Mouse (Mus musculus) forebrain, embryonic 10.5 days (tissue): ENCODE measurements around the gene Fancc. TPM values are rescaled to one million over a fixed set of nuclear protein-coding genes. Genes with fewer than 3 reads are reported as not detected.

Experiments used
- DNase-seq: peaks from one replicate; pipeline ENCODE4 v3.0.0-alpha.2; 2017; ENCODE audit warnings: low spot score; ENCODE audit errors: extremely low spot score
- H3K27ac ChIP-seq: fragments of 300-500 bp; sonication (generic); 2 replicates; pipeline ENCODE4 v1.5.1; 2016; ENCODE audit warnings: mild to moderate bottlenecking
- H3K27me3 ChIP-seq: fragments of 300-500 bp; sonication (generic); 2 replicates; pipeline ENCODE4 v1.6.1; 2016; ENCODE audit warnings: mild to moderate bottlenecking; ENCODE audit not compliant: poor library complexity, severe bottlenecking
- H3K36me3 ChIP-seq: fragments of 300-500 bp; sonication (generic); replicated peaks from 2 replicates; pipeline ENCODE4 v1.6.1; 2016; ENCODE audit warnings: mild to moderate bottlenecking, moderate library complexity
- H3K4me1 ChIP-seq: fragments of 300-500 bp; sonication (generic); 2 replicates; pipeline ENCODE4 v1.6.1; 2016
- H3K4me3 ChIP-seq: fragments of 300-500 bp; sonication (generic); 2 replicates; pipeline ENCODE4 v1.5.1; 2016; ENCODE audit warnings: mild to moderate bottlenecking, moderate library complexity
- H3K9me3 ChIP-seq: fragments of 300-500 bp; sonication (generic); 2 replicates; pipeline ENCODE4 v1.6.1; 2016; ENCODE audit warnings: mild to moderate bottlenecking, moderate library complexity
- WGBS: fragments of 180-500 bp; shearing (Covaris S2); methylation state at CpG from one replicate; pipeline ENCODE4 v1.1.7; 2016; 5-methylcytosine and 5-hydroxymethylcytosine counted together
- polyA plus RNA-seq: library from polyadenylated mRNA; unstranded; fragments of >200 nt; fragmentation: Nextera tagmentation; extraction: Ambion mirVana; gene quantifications from 2 replicates; pipeline ENCODE4 v1.2.1, GENCODE M21; 2016

Fancc gene
- polyA plus RNA-seq, 1 experiment from 2014 or later, result 22.4 TPM

DNA sequence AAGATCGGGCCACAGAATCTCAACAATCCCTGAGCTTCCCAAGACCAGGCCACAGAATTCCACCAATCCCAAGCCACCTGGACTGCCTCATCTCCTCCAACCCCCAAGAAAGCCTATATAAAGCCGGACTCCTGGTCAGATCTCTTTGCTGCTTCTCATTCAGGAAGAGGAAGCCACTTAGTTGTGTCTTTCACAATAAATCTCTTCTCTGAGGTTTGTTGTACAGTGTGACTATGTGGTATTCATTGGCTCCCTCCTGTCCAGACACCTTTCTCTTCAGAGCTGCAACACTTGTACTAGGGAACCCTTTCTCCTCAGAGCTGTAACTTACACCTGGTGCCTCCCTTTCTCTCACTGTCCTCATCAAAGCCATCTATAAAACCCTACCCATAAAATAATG, 92.4 kb downstream of the Fancc start:
- Histone ChIP-seq H3K9me3 (no peaks in the 10 kb centered on the region), H3K27me3 (no peaks in the 10 kb centered on the region), H3K4me3 (no peak overlapping the region), H3K36me3 (no peaks in the 10 kb centered on the region), H3K4me1 (peaks cover 4% of the 10 kb centered on the region), H3K27ac (no peak overlapping the region)
- 87% methylated on average over 2 of the region's 2 CpGs for WGBS
- no peak for DNase-seq

DNA sequence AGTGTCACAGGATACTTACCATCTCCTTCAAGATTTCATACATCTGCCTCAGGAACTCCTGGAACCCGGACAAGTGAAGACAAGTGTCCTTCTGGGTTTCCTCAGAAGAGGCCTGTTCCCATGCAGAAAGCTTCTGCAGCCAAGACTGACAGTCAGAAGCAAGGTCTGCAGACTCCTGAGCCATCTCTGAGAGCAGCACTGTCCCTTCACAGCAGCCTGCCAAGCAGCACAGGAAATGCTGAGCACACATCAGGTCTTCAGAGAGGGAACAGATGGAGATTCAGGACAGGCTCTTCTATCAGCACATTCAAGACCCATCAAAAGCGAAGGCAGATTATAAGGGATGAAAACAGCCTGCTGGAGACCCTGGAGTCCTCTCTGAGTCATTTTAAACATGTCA, 94.3 kb downstream of the Fancc start:
- Histone ChIP-seq H3K4me1 (peaks cover 10% of the 10 kb centered on the region), H3K27me3 (no peaks in the 10 kb centered on the region), H3K36me3 (no peaks in the 10 kb centered on the region), H3K4me3 (no peak overlapping the region), H3K9me3 (no peaks in the 10 kb centered on the region), H3K27ac (no peak overlapping the region)
- 73% methylated on average over 2 of the region's 2 CpGs for WGBS
- no peak for DNase-seq

GRCm38 (mm10) chr13:63400069-63400468, 97.0 kb downstream of the Fancc start:
- Histone ChIP-seq H3K4me1 (peaks cover 10% of the 10 kb centered on the region), H3K27ac (no peak overlapping the region), H3K36me3 (0 out of 2 replicates have a peak, but pooled peaks cover 3% of the 10 kb centered on the region), H3K27me3 (no peaks in the 10 kb centered on the region), H3K4me3 (no peak overlapping the region), H3K9me3 (no peaks in the 10 kb centered on the region)
- 96% methylated on average over 6 of the region's 6 CpGs for WGBS
- DNase-seq, result no peak

DNA sequence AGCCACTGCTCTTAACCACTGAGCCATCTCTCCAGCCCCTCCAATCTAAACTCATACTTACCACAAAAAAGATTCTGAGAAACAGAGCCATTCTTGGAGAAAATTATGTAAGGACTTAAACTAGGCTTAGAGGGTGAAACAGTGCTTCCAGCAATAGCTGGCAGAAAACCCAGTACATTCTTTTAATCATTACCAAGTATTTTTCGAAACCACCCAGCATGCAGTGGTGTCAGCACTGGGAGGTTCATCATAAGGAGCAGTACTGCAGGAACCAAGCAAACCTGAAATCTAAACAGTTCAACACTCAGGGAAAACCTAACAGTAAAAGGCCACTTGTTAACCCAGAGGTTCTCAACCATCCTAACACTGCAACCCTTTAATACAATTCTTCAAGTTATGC, 99.7 kb downstream of the Fancc start:
- 0 out of 2 replicates have a peak, but pooled peaks cover 3% of the 10 kb centered on the region for H3K36me3 ChIP-seq
- no peak overlapping the region for H3K4me3 ChIP-seq
- H3K27me3 ChIP-seq, result no peaks in the 10 kb centered on the region
- no peak for DNase-seq
- H3K27ac ChIP-seq, result no peak overlapping the region
- WGBS, result 90% methylated on average over 1 of the region's 1 CpGs
- no peaks in the 10 kb centered on the region for H3K9me3 ChIP-seq
- H3K4me1 ChIP-seq, result peaks cover 10% of the 10 kb centered on the region

GRCm38 (mm10) chr13:63394304-63395063, 102.6 kb downstream of the Fancc start:
- WGBS, result 93% methylated on average over 7 of the region's 7 CpGs
- Histone ChIP-seq H3K9me3 (no peaks in the 10 kb centered on the region), H3K27me3 (no peaks in the 10 kb centered on the region), H3K36me3 (0 out of 2 replicates have a peak, but pooled peaks cover 3% of the 10 kb centered on the region), H3K4me1 (peaks cover 10% of the 10 kb centered on the region), H3K4me3 (no peak overlapping the region), H3K27ac (no peak overlapping the region)
- DNase-seq, result no peak

DNA sequence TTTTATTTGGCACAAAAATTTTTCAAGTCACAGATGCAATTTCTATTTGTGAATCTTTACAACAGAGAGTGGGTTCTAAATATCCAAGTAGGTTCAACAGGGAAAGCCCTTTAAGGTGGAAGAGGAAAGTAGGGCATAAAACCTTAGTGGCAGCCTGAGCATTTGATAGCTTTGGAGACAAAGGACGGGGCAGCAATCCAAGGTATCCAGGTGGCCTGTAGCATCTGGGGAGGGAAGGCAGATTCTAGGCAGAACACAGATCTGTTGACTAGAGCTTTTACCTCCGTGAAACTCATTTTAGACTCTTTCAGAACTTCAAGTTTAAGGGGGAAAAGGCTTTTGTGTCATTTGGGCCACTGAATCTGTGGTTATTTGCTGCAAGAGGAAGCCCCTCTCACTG, 111.8 kb downstream of the Fancc start:
- Histone ChIP-seq H3K27me3 (no peaks in the 10 kb centered on the region), H3K27ac (no peak overlapping the region), H3K36me3 (peaks cover 4% of the 10 kb centered on the region; the same call in 1 of the 2 replicates), H3K4me1 (no peaks in the 10 kb centered on the region), H3K4me3 (no peak overlapping the region), H3K9me3 (0 out of 2 replicates have a peak, but pooled peaks cover 3% of the 10 kb centered on the region)
- 95% methylated on average over 2 of the region's 2 CpGs for WGBS
- DNase-seq, result no peak

DNA sequence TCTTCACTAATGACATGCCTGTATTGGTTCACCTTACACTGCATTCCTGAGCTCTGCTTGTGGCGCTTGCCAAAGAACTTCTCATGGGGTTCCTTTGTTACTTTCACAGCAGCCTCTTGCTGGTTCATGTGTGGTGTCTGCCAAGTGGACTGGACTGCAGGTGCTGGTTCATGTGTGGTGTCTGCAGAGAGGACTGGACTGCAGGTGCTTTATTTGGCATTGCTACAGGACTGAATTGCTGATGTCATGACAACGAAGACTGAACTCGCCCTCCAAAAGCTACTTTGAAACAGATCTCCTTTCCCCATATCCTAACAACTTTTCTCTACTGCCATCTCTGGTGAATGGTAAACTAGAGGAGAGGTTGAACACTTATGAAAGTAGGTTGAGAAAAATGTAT, 112.3 kb downstream of the Fancc start:
- Histone ChIP-seq H3K27ac (no peak overlapping the region), H3K36me3 (peaks cover 4% of the 10 kb centered on the region; the same call in 1 of the 2 replicates), H3K27me3 (no peaks in the 10 kb centered on the region), H3K4me3 (no peak overlapping the region), H3K4me1 (no peaks in the 10 kb centered on the region), H3K9me3 (0 out of 2 replicates have a peak, but pooled peaks cover 3% of the 10 kb centered on the region)
- DNase-seq, result no peak
- 94% methylated on average over 3 of the region's 3 CpGs for whole genome bisulfite sequencing

DNA sequence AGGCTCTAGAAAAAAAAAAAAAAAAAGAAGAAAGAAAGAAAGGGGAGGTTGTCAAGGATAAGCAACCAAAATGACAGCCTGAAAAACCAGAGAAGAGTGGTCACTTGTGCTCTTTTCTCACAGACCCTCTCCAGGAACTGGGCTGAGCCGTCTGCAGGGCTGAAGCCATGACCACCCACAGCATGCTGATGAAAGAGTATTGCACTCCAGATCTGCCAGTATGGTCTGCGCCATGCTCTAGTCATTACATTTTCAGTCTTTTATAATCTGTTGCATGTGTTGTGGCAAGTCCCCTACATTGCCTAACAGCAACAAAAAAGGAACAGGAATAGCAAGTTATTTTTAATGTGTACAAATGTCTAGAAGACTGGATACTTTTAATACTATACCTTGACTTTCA, 114.9 kb downstream of the Fancc start:
- 0 out of 2 replicates have a peak, but pooled peaks cover 3% of the 10 kb centered on the region for H3K9me3 ChIP-seq
- H3K36me3 ChIP-seq, result peaks cover 4% of the 10 kb centered on the region; the same call in 1 of the 2 replicates
- H3K4me1 ChIP-seq, result no peaks in the 10 kb centered on the region
- H3K27me3 ChIP-seq, result no peaks in the 10 kb centered on the region
- no peak overlapping the region for H3K27ac ChIP-seq
- 77% methylated on average over 2 of the region's 2 CpGs for WGBS
- H3K4me3 ChIP-seq, result no peak overlapping the region
- DNase-seq, result no peak

DNA sequence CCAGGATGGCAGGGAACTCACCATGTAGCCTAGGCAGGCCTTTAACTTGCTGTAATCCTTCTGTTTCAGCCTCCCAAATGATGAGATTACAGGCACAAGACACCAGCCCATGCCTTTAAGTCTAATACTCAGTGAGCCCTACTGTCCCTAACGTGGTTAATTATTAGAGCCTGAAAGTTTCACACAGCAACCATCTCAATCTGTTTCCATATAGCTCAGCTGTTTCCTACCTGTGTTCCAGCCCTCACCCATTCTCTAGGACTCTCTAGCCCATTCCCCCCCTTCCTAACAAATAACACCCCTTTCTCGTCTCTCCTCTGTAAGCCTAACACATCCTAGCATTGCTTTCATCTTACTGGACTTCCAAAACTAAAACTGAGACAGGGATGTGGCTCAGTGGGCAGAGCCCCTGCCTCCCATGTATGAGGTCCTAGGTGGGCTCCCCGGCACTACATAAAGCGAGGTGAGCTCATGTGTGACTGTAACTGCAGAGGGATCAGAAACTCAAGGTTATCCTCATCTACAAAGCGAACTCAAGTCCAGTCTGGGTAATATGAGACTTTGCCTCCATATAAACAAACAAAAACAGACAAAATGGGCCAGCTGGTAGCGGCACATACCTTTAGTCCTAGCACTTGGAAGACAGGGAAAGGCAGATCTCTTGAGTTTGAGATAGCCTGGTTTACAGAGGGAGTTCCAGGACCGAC, 123.5 kb downstream of the Fancc start:
- no peak for DNase-seq
- H3K4me3 ChIP-seq, result no peak overlapping the region
- H3K27me3 ChIP-seq, result no peaks in the 10 kb centered on the region
- no peaks in the 10 kb centered on the region for H3K9me3 ChIP-seq
- H3K4me1 ChIP-seq, result no peaks in the 10 kb centered on the region
- H3K36me3 ChIP-seq, result no peaks in the 10 kb centered on the region
- WGBS, result 88% methylated on average over 7 of the region's 7 CpGs
- H3K27ac ChIP-seq, result no peak overlapping the region

DNA sequence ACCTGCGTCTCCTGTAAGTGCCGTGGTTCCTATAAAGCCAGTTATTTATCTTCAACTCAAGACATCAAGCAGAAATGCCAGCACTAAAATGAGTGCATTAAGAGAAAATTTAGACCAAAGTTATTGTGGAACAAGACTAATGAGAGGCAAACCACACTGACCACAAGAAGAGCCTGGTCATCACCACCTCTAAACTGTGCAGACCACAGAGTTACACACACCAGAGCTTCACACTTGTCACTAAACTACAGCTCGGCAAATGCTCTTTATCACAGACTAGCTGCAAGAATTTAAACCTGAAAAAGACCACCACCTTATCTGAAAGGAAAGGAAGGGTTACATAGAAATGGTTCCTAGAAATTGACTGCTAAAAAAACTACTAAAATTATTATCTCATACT, 135.3 kb downstream of the Fancc start:
- no peak for DNase-seq
- Histone ChIP-seq H3K27me3 (no peaks in the 10 kb centered on the region), H3K36me3 (no peaks in the 10 kb centered on the region), H3K9me3 (no peaks in the 10 kb centered on the region), H3K4me1 (no peaks in the 10 kb centered on the region), H3K4me3 (no peak overlapping the region), H3K27ac (no peak overlapping the region)
- 92% methylated on average over 3 of the region's 3 CpGs for WGBS

DNA sequence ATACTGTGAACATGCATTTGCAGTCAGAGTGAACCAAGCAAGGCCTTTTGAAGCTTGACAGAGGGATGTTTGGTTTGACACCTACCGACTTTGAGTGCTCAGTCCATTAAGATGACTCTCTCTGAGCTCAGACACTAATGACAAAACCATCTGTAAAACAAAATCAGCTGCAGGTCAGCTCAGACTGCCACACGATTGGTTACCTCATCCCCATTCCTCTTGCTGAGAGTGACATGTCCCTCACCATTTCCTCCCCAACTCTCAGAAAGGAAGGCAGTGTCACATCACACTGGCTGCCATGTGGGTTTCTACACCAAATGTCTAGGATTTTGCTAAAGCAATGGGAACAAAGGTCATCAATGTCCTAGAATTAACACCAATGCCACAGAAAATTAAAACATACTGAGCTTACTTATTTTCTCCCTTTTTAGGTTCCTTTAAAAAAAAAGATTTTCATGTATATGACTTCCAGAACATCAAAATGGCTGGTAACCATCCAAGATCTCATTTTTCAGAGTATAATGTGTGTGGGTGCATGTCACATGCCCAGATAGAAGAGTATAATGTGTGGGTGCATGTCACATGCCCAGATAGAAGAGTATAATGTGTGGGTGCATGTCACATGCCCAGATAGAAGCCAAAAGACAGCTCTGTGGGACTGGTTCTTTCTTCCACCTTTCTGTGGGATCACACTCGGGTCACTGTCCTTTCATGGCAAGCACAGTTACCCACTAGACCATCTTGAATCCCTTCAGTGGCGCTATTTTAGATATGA, 136.8 kb downstream of the Fancc start:
- H3K27ac ChIP-seq, result no peak overlapping the region
- no peak for DNase-seq
- H3K9me3 ChIP-seq, result no peaks in the 10 kb centered on the region
- no peaks in the 10 kb centered on the region for H3K27me3 ChIP-seq
- WGBS, result 85% methylated on average over 4 of the region's 4 CpGs
- no peaks in the 10 kb centered on the region for H3K4me1 ChIP-seq
- no peak overlapping the region for H3K4me3 ChIP-seq
- H3K36me3 ChIP-seq, result no peaks in the 10 kb centered on the region

GRCm38 (mm10) chr13:63359393-63359792, 137.7 kb downstream of the Fancc start:
- Histone ChIP-seq H3K9me3 (no peaks in the 10 kb centered on the region), H3K27ac (no peak overlapping the region), H3K4me3 (no peak overlapping the region), H3K27me3 (no peaks in the 10 kb centered on the region), H3K4me1 (no peaks in the 10 kb centered on the region), H3K36me3 (no peaks in the 10 kb centered on the region)
- no peak for DNase-seq
- WGBS, result 92% methylated on average over 4 of the region's 4 CpGs
